13 mouse cellular contexts compared by ENCODE assay signal in the genomic region with DNA sequence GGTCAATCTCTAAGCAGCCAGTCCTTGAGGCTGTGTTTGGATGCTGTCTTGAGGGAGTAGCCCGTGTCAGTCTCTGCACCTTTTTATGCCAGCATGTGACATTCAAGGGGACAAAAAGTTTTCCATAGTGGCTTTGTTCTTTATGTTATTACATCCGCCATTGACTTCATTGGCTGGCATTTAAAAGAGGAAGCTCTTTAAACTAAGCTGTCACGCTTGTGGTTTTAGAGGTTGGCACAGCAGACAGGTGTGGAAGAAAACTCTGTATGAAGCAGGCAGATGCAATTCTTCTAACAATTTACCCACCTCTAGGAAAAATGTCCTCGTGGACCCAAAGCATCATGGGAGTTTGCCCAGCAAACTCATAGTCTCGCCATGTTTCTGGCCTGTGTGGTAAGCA.
DNase-seq lines count a peak whose midpoint lies in the region; ATAC-seq lines count a peak whose summit lies in the region.
"Had no signal": no experiment of that assay in that cellular context is flagged by ENCODE, and none has a peak within 500 bp of the region (broad histone marks: within the 10 kb centered on the region; RNA-seq: fewer than 3 reads in every experiment).

No protein-coding gene starts in this region.

- peak; percentile 55 for ATAC-seq in common myeloid progenitor, adult 5-6 weeks (replicated peaks; ENCODE audit: low read depth, poor library complexity, severe bottlenecking)
- peak; percentile 64 for ATAC-seq in neutrophil, adult 5-6 weeks (ENCODE audit: extremely low read depth, insufficient number of reproducible peaks, low FRiP score, poor library complexity, severe bottlenecking)
- ATAC-seq: forebrain, embryonic 14.5 days; intestine, embryonic 15.5 days had no signal

- DNase-seq in 416B (ENCODE audit: low read depth) = peak; percentile 48
- DNase-seq in B cell, adult 2 months = peak; percentile 56 to 59
- DNase-seq in kidney, adult 9 months = no peak
- DNase-seq in adrenal gland, postnatal 4 days (ENCODE audit: low spot score in 2 of 2) = no peak
- DNase-seq in lung, postnatal 14 days = no peak
- no peak for DNase-seq in kidney, adult 18-20 months
- DNase-seq: cerebellum, adult 18-20 months; heart, postnatal 14 days; kidney, postnatal 25 days had no signal

Comparison
In these comparisons a context has a peak if more than half of its experiments do, and no peak if none do; other contexts are left out.
1. DNase-seq: peak in 416B (single experiment) and B cell, adult 2 months (2 of 2); none in kidney, adult 9 months (single experiment), adrenal gland, postnatal 4 days (0 of 2), lung, postnatal 14 days (single experiment) and kidney, adult 18-20 months (single experiment).